Mouse (Mus musculus) forebrain, embryonic 13.5 days (tissue): ENCODE results near the gene Sp100. TPM values are rescaled to one million over a fixed set of nuclear protein-coding genes. Genes with fewer than 3 reads are reported as not detected.

ENCODE experiments used
- ATAC-seq: fragments of 200-750 bp; cut with Nextera tagmentation; 2 replicates; pipeline ENCODE4 v1.8.0; 2017
- H3K27ac ChIP-seq: fragments of 300-500 bp; sonication (generic); 2 replicates; pipeline ENCODE4 v1.5.1; 2015; ENCODE audit warnings: inconsistent platforms, mild to moderate bottlenecking, moderate library complexity
- H3K27me3 ChIP-seq: fragments of 300-500 bp; sonication (generic); 2 replicates; pipeline ENCODE4 v1.6.1; 2015; ENCODE audit warnings: mild to moderate bottlenecking, inconsistent platforms
- H3K36me3 ChIP-seq: fragments of 300-500 bp; sonication (generic); 2 replicates; pipeline ENCODE4 v1.6.1; 2015; ENCODE audit warnings: mild to moderate bottlenecking, inconsistent platforms; ENCODE audit not compliant: poor library complexity, severe bottlenecking
- H3K4me1 ChIP-seq: fragments of 300-500 bp; sonication (generic); 2 replicates; pipeline ENCODE4 v1.6.1; 2015; ENCODE audit warnings: inconsistent platforms
- H3K4me2 ChIP-seq: fragments of 300-500 bp; sonication (generic); 2 replicates; pipeline ENCODE4 v1.6.1; 2015; ENCODE audit warnings: inconsistent platforms, mild to moderate bottlenecking, moderate library complexity
- H3K4me3 ChIP-seq: fragments of 300-500 bp; sonication (generic); 2 replicates; pipeline ENCODE4 v1.5.1; 2015; ENCODE audit warnings: mild to moderate bottlenecking, inconsistent platforms
- H3K9ac ChIP-seq: fragments of 300-500 bp; sonication (generic); 2 replicates; pipeline ENCODE4 v1.6.1; 2015; ENCODE audit warnings: mild to moderate bottlenecking, inconsistent platforms
- H3K9me3 ChIP-seq: fragments of 300-500 bp; sonication (generic); replicated peaks from 2 replicates; pipeline ENCODE4 v1.6.1; 2016; ENCODE audit warnings: inconsistent platforms
- WGBS: fragments of 180-500 bp; shearing (Covaris S2); methylation state at CpG from one replicate; pipeline ENCODE4 v1.1.7; 2015; 5-methylcytosine and 5-hydroxymethylcytosine counted together
- polyA plus RNA-seq: library from polyadenylated mRNA; unstranded; fragments of >200 nt; fragmentation: Nextera tagmentation; extraction: Ambion mirVana; gene quantifications from 2 replicates; pipeline ENCODE4 v1.2.1, GENCODE M21; 2015

Gene Sp100
- polyA plus RNA-seq, 1 experiment from 2014 or later: 0.21 TPM

DNA sequence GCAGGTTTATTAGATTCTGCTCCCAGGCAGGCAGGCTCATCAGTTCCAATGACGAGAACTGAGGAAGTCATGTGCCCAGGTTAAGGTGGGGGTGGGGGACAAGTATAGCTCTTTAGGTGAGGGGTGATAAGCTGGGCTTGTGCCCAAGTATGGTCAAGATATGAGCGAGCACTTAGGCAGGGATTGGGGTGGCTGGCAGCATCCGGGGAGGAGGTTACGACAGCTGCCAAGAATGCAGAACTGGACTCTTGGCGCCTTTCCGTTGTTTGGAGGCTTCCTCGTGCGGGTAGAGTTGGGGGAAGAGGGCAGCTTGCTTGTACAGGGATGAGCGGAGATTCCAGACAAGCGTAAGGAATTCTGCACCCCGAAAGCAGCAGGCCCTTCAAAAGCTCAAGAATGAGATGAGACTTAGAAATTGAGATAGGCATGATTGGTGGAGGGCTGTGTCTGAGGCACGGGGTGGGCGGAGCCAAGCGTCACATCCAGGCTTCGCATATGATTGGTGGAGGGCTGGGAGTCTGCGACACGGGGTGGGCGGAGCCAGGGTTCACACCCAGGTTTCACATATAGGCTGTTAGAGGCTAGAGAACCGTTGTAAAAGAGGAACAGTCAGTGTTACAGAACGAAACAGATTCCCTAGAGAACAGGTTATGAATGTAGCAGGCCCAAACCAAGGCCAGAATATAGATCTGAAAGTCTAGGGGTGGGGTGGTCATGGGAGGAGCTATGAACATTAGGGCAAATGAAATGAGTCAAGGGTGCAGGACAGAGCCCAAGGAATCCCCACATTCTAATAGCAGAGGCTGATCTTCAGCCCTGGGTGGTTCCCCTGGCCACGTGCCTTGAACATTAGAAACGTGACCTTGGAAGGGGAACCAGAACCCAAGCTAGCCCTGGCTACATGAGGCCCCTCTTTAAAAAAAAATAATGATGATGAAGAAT is 53.7 kb downstream of the Sp100 start:
- peak overlapping the region; percentile 35 for H3K4me3 ChIP-seq
- no peak overlapping the region; the same call in 1 of the 2 replicates for H3K27ac ChIP-seq
- peak; percentile 99 for ATAC-seq
- 28% methylated on average over 22 of the region's 22 CpGs for WGBS
- H3K9ac ChIP-seq: peak overlapping the region; percentile 26; the same call in 1 of the 2 replicates
- peak overlapping the region; percentile 58 for H3K4me2 ChIP-seq
- no peaks in the 10 kb centered on the region for H3K9me3 ChIP-seq
- no peaks in the 10 kb centered on the region for H3K36me3 ChIP-seq
- no peaks in the 10 kb centered on the region for H3K4me1 ChIP-seq
- H3K27me3 ChIP-seq: no peaks in the 10 kb centered on the region

DNA sequence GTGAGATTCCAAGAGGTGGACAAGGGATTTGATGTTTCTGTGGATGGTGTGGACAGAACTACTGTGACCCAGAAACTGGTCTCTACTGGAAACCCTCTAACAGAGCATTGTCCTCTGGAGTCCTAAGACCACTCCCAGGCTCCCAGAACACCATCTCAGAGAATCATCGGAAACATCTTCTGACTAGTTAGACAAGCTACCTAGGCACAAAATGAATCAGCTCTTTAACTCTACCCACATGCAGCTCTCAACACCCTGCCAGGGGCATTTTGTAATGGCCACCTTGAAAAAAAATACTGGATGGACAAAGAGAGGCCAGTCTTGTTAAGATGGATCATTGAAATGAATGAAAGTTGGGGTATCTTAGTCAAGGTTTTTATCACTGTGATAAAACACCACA is 55.8 kb downstream of the Sp100 start:
- 100% methylated on average over 1 of the region's 1 CpGs for WGBS
- H3K4me1 ChIP-seq: no peaks in the 10 kb centered on the region
- H3K27me3 ChIP-seq: no peaks in the 10 kb centered on the region
- no peaks in the 10 kb centered on the region for H3K36me3 ChIP-seq
- no peaks in the 10 kb centered on the region for H3K9me3 ChIP-seq
- H3K4me2 ChIP-seq: no peak overlapping the region
- no peak overlapping the region for H3K9ac ChIP-seq
- no peak overlapping the region for H3K27ac ChIP-seq
- ATAC-seq: no peak
- H3K4me3 ChIP-seq: no peak overlapping the region

- Histone ChIP-seq H3K9me3 (no peaks in the 10 kb centered on the region), H3K27ac (no peak overlapping the region)
- 92% methylated on average over 2 of the region's 2 CpGs for WGBS
Measured at GRCm38 (mm10) chr1:85706754-85707153, 57.0 kb downstream of the Sp100 start.

DNA sequence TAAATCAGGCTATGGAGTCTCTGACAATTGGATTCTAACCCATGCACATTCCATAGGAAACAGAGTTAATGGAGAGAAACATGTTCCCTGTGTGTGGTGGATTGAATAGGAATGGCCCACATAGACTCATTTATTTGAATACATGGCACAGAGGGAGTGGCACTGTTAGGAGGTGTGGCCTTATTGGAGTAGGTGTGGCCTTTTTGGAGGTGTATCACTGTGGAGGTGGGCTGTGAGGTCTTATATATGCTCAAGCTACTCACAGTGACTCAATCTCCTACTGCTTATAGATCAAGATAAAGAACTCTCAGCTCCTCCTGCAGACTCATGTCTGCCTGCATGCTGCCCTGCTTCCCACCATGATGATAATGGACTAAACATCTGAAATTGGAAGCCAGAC is 64.7 kb downstream of the Sp100 start:
- ATAC-seq: no peak
- no peak overlapping the region for H3K4me3 ChIP-seq

More at GRCm38 (mm10) chr1:85706754-85707153, 57.0 kb downstream of the Sp100 start:
- H3K4me1 ChIP-seq: no peaks in the 10 kb centered on the region
- H3K9ac ChIP-seq: no peak overlapping the region
- no peak overlapping the region for H3K4me2 ChIP-seq
- H3K36me3 ChIP-seq: no peaks in the 10 kb centered on the region
- no peak for ATAC-seq
- no peak overlapping the region for H3K4me3 ChIP-seq
- H3K27me3 ChIP-seq: no peaks in the 10 kb centered on the region

DNA sequence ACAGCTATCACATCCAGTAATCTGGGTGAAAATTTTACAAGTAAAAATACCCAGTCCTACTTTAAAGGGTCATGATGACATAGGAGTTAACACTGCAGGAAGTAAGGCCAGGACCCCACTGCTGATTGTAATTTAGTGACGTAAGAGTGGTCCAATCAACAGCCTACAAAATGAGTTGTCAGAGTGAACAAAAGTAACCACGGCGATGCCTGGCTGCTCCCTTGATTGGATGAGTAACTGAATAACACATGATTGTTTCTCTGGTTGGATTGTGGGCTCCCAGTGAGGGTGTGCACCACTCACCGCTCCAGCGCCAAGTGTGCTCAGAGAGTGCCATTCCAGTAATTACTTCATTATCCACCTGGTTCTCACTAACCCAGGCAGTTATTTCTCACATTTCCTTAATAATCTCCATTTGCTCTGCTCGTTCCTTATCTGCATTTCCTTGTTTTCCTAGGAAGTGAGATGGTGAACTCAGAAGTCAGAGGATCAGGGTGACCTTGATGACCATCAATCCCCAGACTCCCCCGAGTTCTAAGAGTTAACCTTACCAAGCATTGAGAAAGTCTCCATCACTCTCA is 66.7 kb downstream of the Sp100 start:
- Histone ChIP-seq H3K9me3 (no peaks in the 10 kb centered on the region), H3K4me1 (peaks cover 17% of the 10 kb centered on the region), H3K4me2 (no peak overlapping the region), H3K36me3 (no peaks in the 10 kb centered on the region), H3K9ac (no peak overlapping the region), H3K27me3 (no peaks in the 10 kb centered on the region), H3K4me3 (no peak overlapping the region), H3K27ac (no peak overlapping the region)
- peak; percentile 62; the same call in 1 of the 2 replicates for ATAC-seq
- WGBS: 35% methylated on average over 7 of the region's 7 CpGs

More for the DNA sequence above, 64.7 kb downstream of the Sp100 start:
- no peak overlapping the region for H3K27ac ChIP-seq
- H3K4me1 ChIP-seq: peaks cover 11% of the 10 kb centered on the region
- no peaks in the 10 kb centered on the region for H3K27me3 ChIP-seq
- H3K9ac ChIP-seq: no peak overlapping the region
- H3K4me2 ChIP-seq: no peak overlapping the region
- H3K36me3 ChIP-seq: no peaks in the 10 kb centered on the region
- H3K9me3 ChIP-seq: no peaks in the 10 kb centered on the region

GRCm38 (mm10) chr1:85719049-85719448 is 69.3 kb downstream of the Sp100 start:
- 81% methylated on average over 4 of the region's 4 CpGs for WGBS
- no peaks in the 10 kb centered on the region for H3K36me3 ChIP-seq
- no peak overlapping the region for H3K4me2 ChIP-seq
- H3K27me3 ChIP-seq: no peaks in the 10 kb centered on the region
- no peak overlapping the region for H3K27ac ChIP-seq
- no peak overlapping the region for H3K9ac ChIP-seq
- no peaks in the 10 kb centered on the region for H3K9me3 ChIP-seq
- no peak for ATAC-seq
- H3K4me3 ChIP-seq: no peak overlapping the region
- peaks cover 17% of the 10 kb centered on the region for H3K4me1 ChIP-seq

GRCm38 (mm10) chr1:85720220-85720893 is 70.6 kb downstream of the Sp100 start:
- Histone ChIP-seq H3K9me3 (no peaks in the 10 kb centered on the region), H3K27me3 (no peaks in the 10 kb centered on the region), H3K36me3 (no peaks in the 10 kb centered on the region), H3K4me1 (peaks cover 17% of the 10 kb centered on the region), H3K27ac (no peak overlapping the region), H3K4me2 (no peak overlapping the region), H3K9ac (no peak overlapping the region), H3K4me3 (no peak overlapping the region)
- WGBS: 66% methylated on average over 10 of the region's 10 CpGs
- ATAC-seq: peak; percentile 77

DNA sequence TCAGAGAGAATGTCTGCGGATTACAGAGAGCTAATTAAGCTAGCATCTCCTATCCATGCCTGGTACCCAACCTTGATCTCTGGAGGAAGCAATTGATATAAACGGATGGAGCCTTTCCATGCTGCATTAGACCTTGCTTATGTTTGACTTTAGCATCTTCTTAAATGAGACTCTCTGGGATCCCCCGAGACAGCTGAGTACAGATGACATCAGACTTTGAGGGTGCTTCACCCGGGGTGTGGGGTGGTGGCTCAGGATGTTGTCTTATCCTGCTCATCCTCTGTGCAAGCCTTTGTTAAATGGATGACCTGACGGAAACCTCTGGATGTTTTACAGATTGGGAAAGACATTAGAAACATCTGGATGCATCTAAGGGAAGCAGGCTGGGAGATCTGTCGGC is 80.7 kb downstream of the Sp100 start:
- Histone ChIP-seq H3K27me3 (no peaks in the 10 kb centered on the region), H3K4me2 (no peak overlapping the region), H3K27ac (no peak overlapping the region), H3K9me3 (no peaks in the 10 kb centered on the region), H3K4me1 (no peaks in the 10 kb centered on the region), H3K9ac (no peak overlapping the region), H3K4me3 (no peak overlapping the region), H3K36me3 (no peaks in the 10 kb centered on the region)
- no peak for ATAC-seq
- 87% methylated on average over 6 of the region's 6 CpGs for WGBS

DNA sequence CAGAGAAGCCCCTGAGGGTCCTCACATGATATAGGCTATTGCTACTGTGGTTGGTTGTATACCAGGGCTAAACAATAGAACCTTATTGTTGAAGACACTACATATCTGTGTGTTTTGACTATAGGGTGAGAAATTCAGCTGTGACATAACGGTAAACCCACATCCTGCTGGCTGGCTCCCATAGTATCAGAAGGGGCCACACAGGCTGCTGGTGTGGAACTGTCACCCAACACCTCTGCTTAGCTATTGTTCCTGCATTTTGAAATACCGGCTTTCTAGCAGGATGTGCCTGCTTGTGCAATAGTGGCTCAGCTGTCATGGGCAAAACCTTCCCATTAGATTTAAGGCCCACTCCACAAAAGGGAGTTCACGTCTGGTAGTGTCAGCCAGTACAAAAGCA is 82.8 kb downstream of the Sp100 start:
- H3K9me3 ChIP-seq: no peaks in the 10 kb centered on the region
- H3K27ac ChIP-seq: no peak overlapping the region
- no peaks in the 10 kb centered on the region for H3K27me3 ChIP-seq
- H3K4me1 ChIP-seq: no peaks in the 10 kb centered on the region
- ATAC-seq: no peak
- no peak overlapping the region for H3K9ac ChIP-seq
- H3K4me2 ChIP-seq: no peak overlapping the region
- 89% methylated on average over 3 of the region's 3 CpGs for WGBS
- H3K4me3 ChIP-seq: no peak overlapping the region
- H3K36me3 ChIP-seq: no peaks in the 10 kb centered on the region

DNA sequence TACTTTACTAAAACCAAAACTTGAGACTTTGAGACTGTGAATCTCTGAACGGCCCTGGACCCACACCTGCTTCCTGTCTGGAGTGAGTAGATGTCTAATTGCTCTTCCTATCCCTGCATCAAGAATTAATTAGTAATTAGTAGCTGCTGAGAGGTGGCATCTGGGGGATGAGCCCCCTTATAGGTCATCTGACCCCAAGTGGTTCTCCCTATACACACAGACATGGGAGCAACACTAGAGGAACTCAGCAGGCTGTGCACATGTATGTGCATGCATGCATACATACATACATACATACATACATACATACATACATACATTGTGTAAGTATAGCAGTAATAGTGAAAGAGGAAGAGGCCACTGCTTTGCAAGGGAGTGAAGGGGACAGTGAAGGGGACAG is 84.7 kb downstream of the Sp100 start:
- 82% methylated on average over 1 of the region's 1 CpGs for WGBS
- H3K27ac ChIP-seq: no peak overlapping the region
- no peak for ATAC-seq

GRCm38 (mm10) chr1:85735463-85736123 is 85.8 kb downstream of the Sp100 start:
- H3K4me2 ChIP-seq: no peak overlapping the region
- H3K4me1 ChIP-seq: no peaks in the 10 kb centered on the region
- WGBS: 78% methylated on average over 13 of the region's 13 CpGs
- no peak overlapping the region for H3K27ac ChIP-seq
- H3K4me3 ChIP-seq: no peak overlapping the region
- H3K9me3 ChIP-seq: 0 out of 2 replicates have a peak, but pooled peaks cover 4% of the 10 kb centered on the region
- no peak overlapping the region for H3K9ac ChIP-seq
- no peaks in the 10 kb centered on the region for H3K36me3 ChIP-seq
- ATAC-seq: no peak
- no peaks in the 10 kb centered on the region for H3K27me3 ChIP-seq

More for the DNA sequence above, 84.7 kb downstream of the Sp100 start:
- Histone ChIP-seq H3K4me1 (no peaks in the 10 kb centered on the region), H3K4me2 (no peak overlapping the region), H3K9me3 (0 out of 2 replicates have a peak, but pooled peaks cover 4% of the 10 kb centered on the region), H3K27me3 (no peaks in the 10 kb centered on the region), H3K9ac (no peak overlapping the region), H3K36me3 (no peaks in the 10 kb centered on the region), H3K4me3 (no peak overlapping the region)
